Mouse (Mus musculus) liver, embryonic 16.5 days (tissue): ENCODE data around the gene Pmp22. TPM values are rescaled to one million over a fixed set of nuclear protein-coding genes. Genes with fewer than 3 reads are reported as not detected.

Experiments used
- ATAC-seq: fragments of 200-750 bp; cut with Nextera tagmentation; 2 replicates; pipeline ENCODE4 v1.8.0; 2017; ENCODE audit warnings: low read depth, mild to moderate bottlenecking, moderate number of reproducible peaks, moderate library complexity
- H3K27ac ChIP-seq: fragments of 300-500 bp; sonication (generic); 2 replicates; pipeline ENCODE4 v1.5.1; 2014; ENCODE audit warnings: mild to moderate bottlenecking, low read length
- H3K27me3 ChIP-seq: fragments of 300-500 bp; sonication (generic); 2 replicates; pipeline ENCODE4 v1.6.1; 2014; ENCODE audit warnings: low read depth, low read length, mixed read lengths; ENCODE audit not compliant: control insufficient read depth, insufficient read depth
- H3K36me3 ChIP-seq: fragments of 300-500 bp; sonication (generic); 2 replicates; pipeline ENCODE4 v1.6.1; 2014; ENCODE audit warnings: mild to moderate bottlenecking; ENCODE audit not compliant: control insufficient read depth, insufficient read depth
- H3K4me1 ChIP-seq: fragments of 300-500 bp; sonication (generic); 2 replicates; pipeline ENCODE4 v1.6.1; 2014; ENCODE audit warnings: low read depth, low read length, mixed read lengths; ENCODE audit not compliant: control insufficient read depth
- H3K4me2 ChIP-seq: fragments of 300-500 bp; sonication (generic); 2 replicates; pipeline ENCODE4 v1.6.1; 2014; ENCODE audit warnings: low read depth, low read length, mixed read lengths
- H3K4me3 ChIP-seq: fragments of 300-500 bp; sonication (generic); 2 replicates; pipeline ENCODE4 v1.5.1; 2014; ENCODE audit warnings: low read depth, mild to moderate bottlenecking, low read length
- H3K9ac ChIP-seq: fragments of 300-500 bp; sonication (generic); 2 replicates; pipeline ENCODE4 v1.6.1; 2014; ENCODE audit warnings: low read depth, low read length
- H3K9me3 ChIP-seq: fragments of 300-500 bp; sonication (generic); replicated peaks from 2 replicates; pipeline ENCODE4 v1.6.1; 2016; ENCODE audit warnings: low read length; ENCODE audit not compliant: control insufficient read depth
- WGBS: fragments of 180-500 bp; shearing (Covaris S2); extraction: QIAGEN DNeasy Blood & Tissue Kit; methylation state at CpG from one replicate; pipeline ENCODE4 v1.1.7; 2014; ENCODE audit not compliant: insufficient replicate concordance; 5-methylcytosine and 5-hydroxymethylcytosine counted together
- polyA plus RNA-seq: library from polyadenylated mRNA; unstranded; fragments of >200 nt; fragmentation: Nextera tagmentation; extraction: Ambion mirVana; gene quantifications from 2 replicates; pipeline ENCODE4 v1.2.1, GENCODE M21; 2015

The Pmp22 gene
- polyA plus RNA-seq, 1 experiment from 2014 or later, result 28.9 TPM

DNA sequence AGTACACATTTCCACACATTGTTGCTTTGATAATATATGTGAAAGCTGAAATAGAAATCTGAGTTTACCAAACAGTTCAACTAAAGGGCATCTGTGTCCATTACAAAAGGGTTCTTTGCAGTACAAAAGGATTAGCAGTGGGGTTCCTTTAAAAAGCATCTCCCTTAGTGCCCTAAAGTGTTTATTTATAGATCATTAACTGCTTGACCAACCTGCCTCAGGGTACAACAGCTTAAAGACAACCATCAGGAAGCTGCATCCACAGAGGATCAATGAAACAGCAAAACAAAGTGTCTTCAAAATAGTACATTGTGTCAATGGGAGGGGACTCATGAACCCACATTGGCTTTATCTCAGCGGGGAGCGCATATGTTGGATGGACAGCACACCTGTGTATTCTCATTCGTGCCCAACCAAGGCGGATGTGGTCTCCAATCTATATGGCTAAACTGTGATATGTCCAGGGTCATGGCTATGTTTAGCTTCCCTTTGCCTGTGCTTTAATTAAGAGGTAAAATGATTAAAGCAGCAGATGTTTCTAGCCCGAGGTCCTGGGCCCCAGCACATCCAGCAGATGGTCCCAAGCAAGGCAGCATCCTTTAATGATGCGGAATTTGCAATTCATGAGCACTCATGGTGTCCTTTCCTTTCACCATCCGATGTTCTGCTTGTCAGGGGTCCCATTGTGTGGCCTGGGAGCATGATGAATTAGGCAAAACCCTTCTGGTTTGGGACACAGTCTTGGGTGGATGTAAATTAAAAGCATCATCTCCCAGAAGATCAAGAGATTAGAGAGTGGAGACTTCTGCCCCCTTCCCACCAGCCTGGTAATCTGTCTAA lies 51.7 kb downstream of the Pmp22 start:
- no peaks in the 10 kb centered on the region for H3K9me3 ChIP-seq
- 53% methylated on average over 7 of the region's 7 CpGs for WGBS
- no peak overlapping the region for H3K4me3 ChIP-seq
- no peak overlapping the region for H3K9ac ChIP-seq
- no peak overlapping the region for H3K4me2 ChIP-seq
- H3K4me1 ChIP-seq, result no peaks in the 10 kb centered on the region
- no peak for ATAC-seq
- no peaks in the 10 kb centered on the region for H3K36me3 ChIP-seq
- H3K27ac ChIP-seq, result no peak overlapping the region
- H3K27me3 ChIP-seq, result no peaks in the 10 kb centered on the region

DNA sequence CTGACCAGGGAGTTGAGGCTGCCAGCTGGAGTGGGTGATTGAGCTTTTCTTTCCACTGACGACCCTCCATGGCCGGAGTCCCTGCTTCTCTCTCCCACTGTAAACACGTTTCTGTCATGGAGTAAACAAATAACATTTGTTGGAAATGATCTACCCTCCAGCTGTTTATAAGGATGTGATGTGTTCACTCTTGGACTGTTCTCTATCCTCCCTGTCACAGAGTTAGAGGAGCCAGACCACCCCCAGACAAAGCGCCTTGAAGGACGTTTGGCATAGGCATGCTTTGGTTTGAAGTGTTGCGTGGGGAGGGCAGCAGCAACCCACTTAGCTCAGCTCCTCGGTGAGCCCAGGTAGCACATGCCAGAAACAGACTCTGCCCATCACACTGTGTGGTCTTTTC lies 60.0 kb downstream of the Pmp22 start:
- Histone ChIP-seq H3K4me3 (no peak overlapping the region), H3K27me3 (no peaks in the 10 kb centered on the region), H3K9me3 (no peaks in the 10 kb centered on the region), H3K9ac (no peak overlapping the region), H3K4me1 (no peaks in the 10 kb centered on the region), H3K27ac (no peak overlapping the region), H3K4me2 (no peak overlapping the region), H3K36me3 (no peaks in the 10 kb centered on the region)
- 74% methylated on average over 7 of the region's 7 CpGs for WGBS
- ATAC-seq, result no peak

- Histone ChIP-seq H3K9ac (no peak overlapping the region), H3K9me3 (no peaks in the 10 kb centered on the region; the same call in 1 of the 2 replicates), H3K4me2 (no peak overlapping the region), H3K27me3 (no peaks in the 10 kb centered on the region), H3K4me3 (no peak overlapping the region), H3K27ac (no peak overlapping the region), H3K36me3 (no peaks in the 10 kb centered on the region), H3K4me1 (no peaks in the 10 kb centered on the region)
- 43% methylated on average over 4 of the region's 4 CpGs for WGBS
- no peak for ATAC-seq
Measured at GRCm38 (mm10) chr11:63198070-63198469, 69.3 kb downstream of the Pmp22 start.

- no peak overlapping the region for H3K9ac ChIP-seq
- 62% methylated on average over 3 of the region's 3 CpGs for WGBS
- no peaks in the 10 kb centered on the region for H3K36me3 ChIP-seq
- H3K4me1 ChIP-seq, result no peaks in the 10 kb centered on the region
- H3K27ac ChIP-seq, result no peak overlapping the region
- H3K4me3 ChIP-seq, result no peak overlapping the region
- ATAC-seq, result no peak
- H3K9me3 ChIP-seq, result no peaks in the 10 kb centered on the region; the same call in 1 of the 2 replicates
- H3K27me3 ChIP-seq, result no peaks in the 10 kb centered on the region
- H3K4me2 ChIP-seq, result no peak overlapping the region
Measured at GRCm38 (mm10) chr11:63201989-63202535, 73.3 kb downstream of the Pmp22 start.

Other genes starting within 250 kb of the Pmp22 start
- 26.1 and 29.7 TPM in 2 replicates for gene Tvp23b, start 249.5 kb upstream of the Pmp22 start, polyA plus RNA-seq
- gene Cdrt4, start 177.8 kb upstream of the Pmp22 start, polyA plus RNA-seq, result not detected in 2 replicates
- gene Tekt3, start 67.3 kb upstream of the Pmp22 start, polyA plus RNA-seq, result not detected in 2 replicates